Mouse (Mus musculus): ENCODE data around the gene Kctd19. TPM values are rescaled to one million over a fixed set of nuclear protein-coding genes. Genes with fewer than 3 reads are reported as not detected.

The Kctd19 gene
- polyA plus RNA-seq, 2 experiments: not detected

DNA sequence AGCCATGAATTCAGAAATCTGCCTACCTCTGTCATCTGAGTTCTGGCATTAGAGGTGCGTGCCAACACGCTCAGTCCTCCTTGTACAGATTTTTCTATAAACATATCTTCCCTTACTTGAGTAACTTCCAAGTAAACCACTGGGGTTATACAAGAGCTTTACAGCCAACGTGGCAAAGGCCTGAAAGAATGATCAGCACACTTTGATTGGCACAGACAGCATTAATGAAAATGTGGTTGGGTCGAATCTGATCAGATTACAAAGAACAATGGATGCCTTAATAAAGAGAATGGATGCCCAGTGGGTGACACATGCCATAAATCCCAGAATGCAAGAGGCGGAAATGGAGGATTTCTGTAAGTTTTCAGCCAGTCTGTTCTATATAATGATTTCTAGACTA, 22.9 kb upstream of the Kctd19 start:
- Histone ChIP-seq H3K4me3 (ENCODE audit: insufficient read depth in 1 of 2, low read depth in 2 of 2, low read length in 2 of 2) (no peak overlapping the region), H3K27me3 (ENCODE audit: control insufficient read depth, insufficient read depth, low read length) (no peaks in the 10 kb centered on the region; the same call in none of the 2 replicates)

GRCm38 (mm10) chr8:105434136-105434535, 20.8 kb upstream of the Kctd19 start:
- no peak for DNase-seq (ENCODE audit: low read depth in 3 of 3, low spot score in 3 of 3)
- H3K27me3 ChIP-seq (ENCODE audit: control insufficient read depth, insufficient read depth, low read length): no peaks in the 10 kb centered on the region; the same call in 1 of the 2 replicates
- 65% methylated on average over 5 of the region's 5 CpGs for WGBS (ENCODE audit: insufficient replicate concordance)

More for the DNA sequence above, 22.9 kb upstream of the Kctd19 start:
- TF ChIP-seq CTCF (IDR thresholded peaks at IDR 0.05; ENCODE audit: low read depth): no peak
- TF ChIP-seq EP300 (IDR thresholded peaks at IDR 0.05; ENCODE audit: low read depth): no peak
- no peak overlapping the region for H3K27ac ChIP-seq
- no peak for DNase-seq (ENCODE audit: low read depth in 3 of 3, low spot score in 3 of 3)
- H3K4me1 ChIP-seq (replicated peaks; ENCODE audit: control insufficient read depth in 2 of 2, insufficient read depth in 2 of 2, low read length in 1 of 2): no peaks in the 10 kb centered on the region
- no peak for ATAC-seq (ENCODE audit: insufficient read depth)
- WGBS (ENCODE audit: insufficient replicate concordance): 55% methylated on average over 5 of the region's 5 CpGs
- no peak overlapping the region for H3K4me2 ChIP-seq (ENCODE audit: low read depth)
- no peak overlapping the region for H3K9ac ChIP-seq (replicated peaks)
- no peaks in the 10 kb centered on the region for H3K36me3 ChIP-seq (replicated peaks; ENCODE audit: control insufficient read depth, insufficient read depth, low read depth)
- H3K9me3 ChIP-seq (ENCODE audit: control insufficient read depth, low read length): no peaks in the 10 kb centered on the region

GRCm38 (mm10) chr8:105433511-105433910, 20.2 kb upstream of the Kctd19 start:
- TF ChIP-seq CTCF (IDR thresholded peaks at IDR 0.05; ENCODE audit: low read depth) (no peak), EP300 (IDR thresholded peaks at IDR 0.05; ENCODE audit: low read depth) (no peak)
- Histone ChIP-seq H3K9me3 (ENCODE audit: control insufficient read depth, low read length) (no peaks in the 10 kb centered on the region), H3K27me3 (ENCODE audit: control insufficient read depth, insufficient read depth, low read length) (no peaks in the 10 kb centered on the region; the same call in 1 of the 2 replicates), H3K36me3 (replicated peaks; ENCODE audit: control insufficient read depth, insufficient read depth, low read depth) (no peaks in the 10 kb centered on the region), H3K9ac (replicated peaks) (no peak overlapping the region), H3K27ac (no peak overlapping the region), H3K4me3 (ENCODE audit: insufficient read depth in 1 of 2, low read depth in 2 of 2, low read length in 2 of 2) (no peak overlapping the region), H3K4me2 (ENCODE audit: low read depth) (no peak overlapping the region), H3K4me1 (replicated peaks; ENCODE audit: control insufficient read depth in 2 of 2, insufficient read depth in 2 of 2, low read length in 1 of 2) (no peaks in the 10 kb centered on the region)
- no peak for DNase-seq (ENCODE audit: low read depth in 3 of 3, low spot score in 3 of 3)
- 48% methylated on average over 5 of the region's 5 CpGs for WGBS (ENCODE audit: insufficient replicate concordance)
- ATAC-seq (ENCODE audit: insufficient read depth): no peak

More at GRCm38 (mm10) chr8:105434136-105434535, 20.8 kb upstream of the Kctd19 start:
- H3K4me3 ChIP-seq (ENCODE audit: insufficient read depth in 1 of 2, low read depth in 2 of 2, low read length in 2 of 2): no peak overlapping the region
- H3K4me2 ChIP-seq (ENCODE audit: low read depth): no peak overlapping the region
- no peak overlapping the region for H3K27ac ChIP-seq
- H3K9ac ChIP-seq (replicated peaks): no peak overlapping the region
- H3K9me3 ChIP-seq (ENCODE audit: control insufficient read depth, low read length): no peaks in the 10 kb centered on the region
- H3K4me1 ChIP-seq (replicated peaks; ENCODE audit: control insufficient read depth in 2 of 2, insufficient read depth in 2 of 2, low read length in 1 of 2): no peaks in the 10 kb centered on the region
- H3K36me3 ChIP-seq (replicated peaks; ENCODE audit: control insufficient read depth, insufficient read depth, low read depth): no peaks in the 10 kb centered on the region
- ATAC-seq (ENCODE audit: insufficient read depth): no peak
- no peak for TF ChIP-seq EP300 (IDR thresholded peaks at IDR 0.05; ENCODE audit: low read depth)
- no peak for TF ChIP-seq CTCF (IDR thresholded peaks at IDR 0.05; ENCODE audit: low read depth)

DNA sequence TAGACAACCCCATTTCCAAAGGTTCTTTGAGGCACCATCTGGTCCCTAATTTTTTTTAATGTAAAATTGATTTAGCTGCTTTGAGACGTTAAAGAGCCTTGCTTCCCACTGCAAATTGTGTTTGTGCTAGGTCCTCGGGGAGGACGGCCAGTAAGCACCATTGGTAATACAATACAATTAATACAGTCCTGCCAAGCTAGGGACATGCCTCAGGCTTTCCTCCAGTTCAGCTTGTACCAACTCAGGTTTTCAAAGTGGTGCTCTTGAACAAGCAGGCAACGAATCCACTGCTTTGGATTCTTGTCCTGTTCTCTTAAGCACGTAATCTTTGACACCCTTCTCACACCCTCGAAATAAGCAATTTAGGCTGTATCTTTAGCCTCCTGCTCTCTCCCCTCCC, 19.7 kb upstream of the Kctd19 start:
- no peak for ATAC-seq (ENCODE audit: insufficient read depth)
- no peak for DNase-seq (ENCODE audit: low read depth in 3 of 3, low spot score in 3 of 3)
- WGBS (ENCODE audit: insufficient replicate concordance): 64% methylated on average over 6 of the region's 6 CpGs
- Histone ChIP-seq H3K36me3 (replicated peaks; ENCODE audit: control insufficient read depth, insufficient read depth, low read depth) (no peaks in the 10 kb centered on the region), H3K4me1 (replicated peaks; ENCODE audit: control insufficient read depth in 2 of 2, insufficient read depth in 2 of 2, low read length in 1 of 2) (no peaks in the 10 kb centered on the region), H3K9ac (replicated peaks) (no peak overlapping the region), H3K27ac (no peak overlapping the region), H3K9me3 (ENCODE audit: control insufficient read depth, low read length) (no peaks in the 10 kb centered on the region), H3K4me3 (ENCODE audit: insufficient read depth in 1 of 2, low read depth in 2 of 2, low read length in 2 of 2) (no peak overlapping the region), H3K27me3 (ENCODE audit: control insufficient read depth, insufficient read depth, low read length) (no peaks in the 10 kb centered on the region; the same call in 1 of the 2 replicates), H3K4me2 (ENCODE audit: low read depth) (no peak overlapping the region)
- TF ChIP-seq EP300 (IDR thresholded peaks at IDR 0.05; ENCODE audit: low read depth): no peak

- Histone ChIP-seq H3K27me3 (ENCODE audit: control insufficient read depth, insufficient read depth, low read length) (no peaks in the 10 kb centered on the region; the same call in 1 of the 2 replicates), H3K4me3 (ENCODE audit: insufficient read depth in 1 of 2, low read depth in 2 of 2, low read length in 2 of 2) (no peak overlapping the region), H3K9me3 (ENCODE audit: control insufficient read depth, low read length) (no peaks in the 10 kb centered on the region), H3K27ac (no peak overlapping the region), H3K36me3 (replicated peaks; ENCODE audit: control insufficient read depth, insufficient read depth, low read depth) (no peaks in the 10 kb centered on the region), H3K9ac (replicated peaks) (no peak overlapping the region), H3K4me1 (replicated peaks; ENCODE audit: control insufficient read depth in 2 of 2, insufficient read depth in 2 of 2, low read length in 1 of 2) (no peaks in the 10 kb centered on the region), H3K4me2 (ENCODE audit: low read depth) (no peak overlapping the region)
- TF ChIP-seq EP300 (IDR thresholded peaks at IDR 0.05; ENCODE audit: low read depth) (no peak), CTCF (IDR thresholded peaks at IDR 0.05; ENCODE audit: low read depth) (no peak)
- WGBS (ENCODE audit: insufficient replicate concordance): 60% methylated on average over 7 of the region's 7 CpGs
- ATAC-seq (ENCODE audit: insufficient read depth) (no peak), DNase-seq (ENCODE audit: low read depth in 3 of 3, low spot score in 3 of 3) (no peak)
Observed at GRCm38 (mm10) chr8:105431743-105432515, 18.6 kb upstream of the Kctd19 start.

Data from liver, embryonic 14.5 days (tissue).